Mouse (Mus musculus) cerebral cortex, adult 2 months (tissue): Measurements from ENCODE around the gene Ahsg.

Source experiments
- WGBS: fragments of 180-500 bp; shearing (Covaris S2); methylation state at CpG from one replicate; pipeline ENCODE4 v1.1.7; 2018; 5-methylcytosine and 5-hydroxymethylcytosine counted together

Gene Ahsg

GRCm38 (mm10) chr16:22947371-22947770 is 56.3 kb downstream of the Ahsg start:
- 79% methylated on average over 2 of the region's 2 CpGs for WGBS
